Mouse (Mus musculus): Measurements from ENCODE around the gene Cx3cr1. TPM values are rescaled to one million over a fixed set of nuclear protein-coding genes. Genes with fewer than 3 reads are reported as not detected.
A peak's percentile ranks its signal among the peaks of the same experiment; 100 is the strongest.

Gene Cx3cr1
- polyA plus RNA-seq, 1 experiment from 2014 or later, result 4.1 TPM

- H3K27me3 ChIP-seq (ENCODE audit: insufficient read depth, poor library complexity, severe bottlenecking), result no peaks in the 10 kb centered on the region
- WGBS, result 80% methylated on average over 9 of the region's 9 CpGs
- H3K4me1 ChIP-seq, result peaks cover 7% of the 10 kb centered on the region
- no peak overlapping the region for H3K27ac ChIP-seq
- no peak for DNase-seq (ENCODE audit: low spot score)
- H3K36me3 ChIP-seq, result no peaks in the 10 kb centered on the region
- H3K4me3 ChIP-seq, result no peak overlapping the region
- H3K9me3 ChIP-seq, result no peaks in the 10 kb centered on the region
These were observed 118.3 kb downstream of the Cx3cr1 start for GRCm38 (mm10) chr9:119951388-119951787.

- no peak overlapping the region for H3K4me3 ChIP-seq
- 0 out of 2 replicates have a peak overlapping the region, but pooled peaks have one; percentile 22 for H3K27ac ChIP-seq
- DNase-seq (ENCODE audit: low spot score), result no peak
- WGBS, result 54% methylated on average over 6 of the region's 6 CpGs
- H3K36me3 ChIP-seq, result no peaks in the 10 kb centered on the region
- H3K4me1 ChIP-seq, result peaks cover 7% of the 10 kb centered on the region
- no peaks in the 10 kb centered on the region for H3K9me3 ChIP-seq
- H3K27me3 ChIP-seq (ENCODE audit: insufficient read depth, poor library complexity, severe bottlenecking), result no peaks in the 10 kb centered on the region
These were observed 119.2 kb downstream of the Cx3cr1 start for GRCm38 (mm10) chr9:119950434-119950833.

- no peak for DNase-seq (ENCODE audit: low spot score)
- WGBS, result 48% methylated on average over 3 of the region's 3 CpGs
- no peaks in the 10 kb centered on the region for H3K27me3 ChIP-seq (ENCODE audit: insufficient read depth, poor library complexity, severe bottlenecking)
- no peak overlapping the region for H3K4me3 ChIP-seq
- H3K36me3 ChIP-seq, result no peaks in the 10 kb centered on the region
- H3K4me1 ChIP-seq, result peaks cover 7% of the 10 kb centered on the region
- H3K27ac ChIP-seq, result no peak overlapping the region
- no peaks in the 10 kb centered on the region for H3K9me3 ChIP-seq
These were observed 120.9 kb downstream of the Cx3cr1 start for GRCm38 (mm10) chr9:119948804-119949203.

GRCm38 (mm10) chr9:119945173-119945900 is 124.3 kb downstream of the Cx3cr1 start:
- no peak for DNase-seq (ENCODE audit: low spot score)
- 71% methylated on average over 12 of the region's 12 CpGs for WGBS
- no peaks in the 10 kb centered on the region for H3K27me3 ChIP-seq (ENCODE audit: insufficient read depth, poor library complexity, severe bottlenecking)

GRCm38 (mm10) chr9:119943326-119943725 is 126.4 kb downstream of the Cx3cr1 start:
- Histone ChIP-seq H3K27ac (0 out of 2 replicates have a peak overlapping the region, but pooled peaks have one; percentile 42), H3K9me3 (no peaks in the 10 kb centered on the region), H3K4me1 (no peaks in the 10 kb centered on the region; the same call in 1 of the 2 replicates), H3K27me3 (ENCODE audit: insufficient read depth, poor library complexity, severe bottlenecking) (no peaks in the 10 kb centered on the region), H3K36me3 (no peaks in the 10 kb centered on the region), H3K4me3 (no peak overlapping the region)
- DNase-seq (ENCODE audit: low spot score), result no peak
- WGBS, result 64% methylated on average over 1 of the region's 1 CpGs

More at GRCm38 (mm10) chr9:119945173-119945900, 124.3 kb downstream of the Cx3cr1 start:
- no peaks in the 10 kb centered on the region for H3K9me3 ChIP-seq
- H3K4me3 ChIP-seq, result no peak overlapping the region
- H3K4me1 ChIP-seq, result peaks cover under 1% of the 10 kb centered on the region
- H3K27ac ChIP-seq, result no peak overlapping the region
- no peaks in the 10 kb centered on the region for H3K36me3 ChIP-seq

- Histone ChIP-seq H3K9me3 (no peaks in the 10 kb centered on the region), H3K4me3 (no peak overlapping the region), H3K4me1 (peaks cover 12% of the 10 kb centered on the region), H3K27ac (no peak overlapping the region), H3K27me3 (ENCODE audit: insufficient read depth, poor library complexity, severe bottlenecking) (no peaks in the 10 kb centered on the region), H3K36me3 (no peaks in the 10 kb centered on the region)
- WGBS, result 86% methylated on average over 14 of the region's 14 CpGs
- DNase-seq (ENCODE audit: low spot score), result no peak
These were observed 127.8 kb downstream of the Cx3cr1 start for GRCm38 (mm10) chr9:119941861-119942260.

- Histone ChIP-seq H3K27me3 (ENCODE audit: insufficient read depth, poor library complexity, severe bottlenecking) (no peaks in the 10 kb centered on the region), H3K36me3 (no peaks in the 10 kb centered on the region), H3K9me3 (no peaks in the 10 kb centered on the region), H3K4me1 (peaks cover 17% of the 10 kb centered on the region), H3K4me3 (no peak overlapping the region), H3K27ac (no peak overlapping the region)
- no peak for DNase-seq (ENCODE audit: low spot score)
- WGBS, result 85% methylated on average over 5 of the region's 5 CpGs
These were observed 128.3 kb downstream of the Cx3cr1 start for GRCm38 (mm10) chr9:119941407-119941806.

GRCm38 (mm10) chr9:119939646-119940045 is 130.0 kb downstream of the Cx3cr1 start:
- H3K9me3 ChIP-seq, result no peaks in the 10 kb centered on the region
- DNase-seq (ENCODE audit: low spot score), result no peak
- no peaks in the 10 kb centered on the region for H3K36me3 ChIP-seq
- WGBS, result 77% methylated on average over 10 of the region's 10 CpGs
- H3K4me1 ChIP-seq, result peaks cover 22% of the 10 kb centered on the region
- H3K4me3 ChIP-seq, result no peak overlapping the region
- H3K27me3 ChIP-seq (ENCODE audit: insufficient read depth, poor library complexity, severe bottlenecking), result no peaks in the 10 kb centered on the region
- H3K27ac ChIP-seq, result no peak overlapping the region

- Histone ChIP-seq H3K27me3 (ENCODE audit: insufficient read depth, poor library complexity, severe bottlenecking) (no peaks in the 10 kb centered on the region), H3K9me3 (no peaks in the 10 kb centered on the region), H3K27ac (no peak overlapping the region), H3K4me1 (peaks cover 25% of the 10 kb centered on the region), H3K4me3 (no peak overlapping the region), H3K36me3 (no peaks in the 10 kb centered on the region)
- no peak for DNase-seq (ENCODE audit: low spot score)
- WGBS, result 83% methylated on average over 4 of the region's 4 CpGs
These were observed 131.2 kb downstream of the Cx3cr1 start for GRCm38 (mm10) chr9:119938496-119938895.

- DNase-seq (ENCODE audit: low spot score), result peak; percentile 96
- Histone ChIP-seq H3K27me3 (ENCODE audit: insufficient read depth, poor library complexity, severe bottlenecking) (no peaks in the 10 kb centered on the region), H3K9me3 (no peaks in the 10 kb centered on the region), H3K4me3 (peak within 1 kb of the TSS; percentile 79), H3K4me1 (peaks cover 26% of the 10 kb centered on the region), H3K27ac (peak within 1 kb of the TSS; percentile 94), H3K36me3 (peaks cover 7% of the 10 kb centered on the region)
- 3% methylated on average over 40 of the region's 40 CpGs for WGBS
These were observed 132.5 kb downstream of the Cx3cr1 start, which contains the start of the genes Gorasp1 and Ttc21a for GRCm38 (mm10) chr9:119937005-119937773. Gene Gorasp1, minus strand, starts transcription at chr9:119937565. Gene Ttc21a, plus strand, starts transcription at chr9:119937606.

- Histone ChIP-seq H3K27ac (no peak overlapping the region), H3K27me3 (ENCODE audit: insufficient read depth, poor library complexity, severe bottlenecking) (no peaks in the 10 kb centered on the region), H3K4me3 (no peak overlapping the region), H3K36me3 (peaks cover 39% of the 10 kb centered on the region), H3K9me3 (no peaks in the 10 kb centered on the region), H3K4me1 (peaks cover 26% of the 10 kb centered on the region)
- DNase-seq (ENCODE audit: low spot score), result no peak
- 90% methylated on average over 6 of the region's 6 CpGs for WGBS
These were observed 136.0 kb downstream of the Cx3cr1 start for GRCm38 (mm10) chr9:119933675-119934074.

- Histone ChIP-seq H3K4me3 (no peak overlapping the region), H3K9me3 (no peaks in the 10 kb centered on the region), H3K27me3 (ENCODE audit: insufficient read depth, poor library complexity, severe bottlenecking) (no peaks in the 10 kb centered on the region), H3K36me3 (peaks cover 52% of the 10 kb centered on the region), H3K27ac (no peak overlapping the region), H3K4me1 (peaks cover 18% of the 10 kb centered on the region)
- WGBS, result 89% methylated on average over 12 of the region's 12 CpGs
- no peak for DNase-seq (ENCODE audit: low spot score)
These were observed 137.3 kb downstream of the Cx3cr1 start for GRCm38 (mm10) chr9:119932358-119932757.

- Histone ChIP-seq H3K4me1 (no peaks in the 10 kb centered on the region), H3K36me3 (peaks cover 93% of the 10 kb centered on the region), H3K4me3 (no peak overlapping the region), H3K9me3 (no peaks in the 10 kb centered on the region), H3K27me3 (ENCODE audit: insufficient read depth, poor library complexity, severe bottlenecking) (no peaks in the 10 kb centered on the region), H3K27ac (no peak overlapping the region)
- DNase-seq (ENCODE audit: low spot score), result no peak
- WGBS, result 86% methylated on average over 5 of the region's 5 CpGs
These were observed 143.2 kb downstream of the Cx3cr1 start for GRCm38 (mm10) chr9:119926497-119926896.

Measured in heart, embryonic 10.5 days (tissue).